Mouse (Mus musculus) ES-E14 (cell line): ENCODE results near the gene Wnt3. TPM values are rescaled to one million over a fixed set of nuclear protein-coding genes. Genes with fewer than 3 reads are reported as not detected.

Experiments
- DNase-seq: peaks from one replicate; pipeline ENCODE4 v3.0.0-alpha.2; 2013; ENCODE audit warnings: low read depth, low spot score
- H3K27ac ChIP-seq: 2 replicates; pipeline ENCODE4 v1.5.1; 2012; ENCODE audit warnings: low read depth, mild to moderate bottlenecking, low read length, moderate library complexity, mixed read lengths; ENCODE audit not compliant: poor library complexity, insufficient read depth, severe bottlenecking
- H3K36me3 ChIP-seq: 2 replicates; pipeline ENCODE4 v1.6.1; 2012; ENCODE audit warnings: mild to moderate bottlenecking, low read length, moderate library complexity, mixed read lengths; ENCODE audit not compliant: control insufficient read depth, poor library complexity, insufficient read depth, severe bottlenecking
- H3K4me1 ChIP-seq, 2 experiments: fragments of 150-350 bp in 1 of 2; sonication (generic) in 1 of 2; 2 replicates each; pipeline ENCODE4 v1.6.1; 2012; ENCODE audit warnings: low read length in 2 of 2, mild to moderate bottlenecking in 1 of 2, mixed read lengths in 1 of 2; ENCODE audit not compliant: control insufficient read depth in 2 of 2, insufficient read depth in 2 of 2, poor library complexity in 1 of 2
- H3K4me3 ChIP-seq, 2 experiments: fragments of 150-350 bp in 1 of 2; sonication (generic) in 1 of 2; 2 replicates each; pipeline ENCODE4 v1.5.1; 2012; ENCODE audit warnings: low read length in 2 of 2, low read depth in 1 of 2, mild to moderate bottlenecking in 1 of 2, mixed read lengths in 1 of 2; ENCODE audit not compliant: insufficient read depth in 1 of 2, poor library complexity in 1 of 2, severe bottlenecking in 1 of 2
- H3K9ac ChIP-seq: 2 replicates; pipeline ENCODE4 v1.6.1; 2012; ENCODE audit warnings: low read depth, mild to moderate bottlenecking, low read length, mixed read lengths; ENCODE audit not compliant: poor library complexity, insufficient read depth, severe bottlenecking
- H3K9me3 ChIP-seq: fragments of 150-350 bp; sonication (generic); 2 replicates; pipeline ENCODE4 v1.6.1; 2012; ENCODE audit warnings: low read depth, mild to moderate bottlenecking, low read length; ENCODE audit not compliant: control insufficient read depth, insufficient read depth
- CHD2 ChIP-seq: IDR thresholded peaks from 2 replicates; pipeline ENCODE4 v1.6.1; 2014; ENCODE audit warnings: mild to moderate bottlenecking, low read depth, low read length, inconsistent platforms
- HCFC1 ChIP-seq: IDR thresholded peaks from 2 replicates; pipeline ENCODE4 v1.6.1; 2012; ENCODE audit warnings: low read length, inconsistent platforms, borderline replicate concordance; ENCODE audit not compliant: insufficient read depth
- MAFK ChIP-seq: IDR thresholded peaks from 2 replicates; pipeline ENCODE4 v1.6.1; 2014; ENCODE audit warnings: mild to moderate bottlenecking, low read depth, low read length, inconsistent platforms; ENCODE audit not compliant: insufficient read depth
- ZNF384 ChIP-seq: IDR thresholded peaks from 2 replicates; pipeline ENCODE4 v1.6.1; 2012; ENCODE audit warnings: low read depth, low read length, inconsistent platforms
- in situ Hi-C, 2 experiments: fragments of 600-800 bp; cut with MboI; formaldehyde crosslinking; loops; one replicate each; pipeline ENCODE4 v1.15.1; 2025; ENCODE audit warnings: low sequenced_read_pairs in 2 of 2, inconsistent platforms in 1 of 2; ENCODE audit not compliant: unreplicated experiment in 2 of 2
- total RNA-seq: library from RNA; depleted of rRNA; stranded (reverse); fragments of 300-350 nt; gene quantifications from 2 replicates; pipeline ENCODE4 v1.2.3, GENCODE M21; 2012; rRNA removed

Gene Wnt3
- total RNA-seq, 1 experiment = 7.5 TPM

DNA sequence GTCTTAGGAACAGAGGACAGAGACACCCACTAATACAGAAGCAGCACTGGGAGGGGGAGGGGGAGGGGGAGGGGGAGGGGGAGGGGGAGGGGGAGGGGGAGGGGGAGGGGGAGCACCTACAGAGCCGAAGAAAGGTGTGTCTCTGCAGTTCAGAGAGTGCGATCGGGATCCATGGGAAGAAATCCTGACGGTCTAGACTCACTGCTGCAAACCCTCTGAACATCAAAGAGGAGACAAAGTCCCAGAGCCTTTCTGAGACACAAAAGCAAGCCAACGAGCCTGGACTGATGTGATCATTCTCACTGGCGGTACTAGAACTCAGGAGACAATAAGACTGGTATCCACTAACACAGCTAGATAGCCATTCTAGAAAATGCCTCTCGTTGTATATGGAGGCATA lies 91.4 kb downstream of the Wnt3 start:
- H3K27ac ChIP-seq = no peak overlapping the region; the same call in 1 of the 2 replicates
- in situ Hi-C loops = no loop called here
- no peak overlapping the region for H3K4me3 ChIP-seq
- H3K4me1 ChIP-seq = peaks cover 0 to 9% of the 10 kb centered on the region in 2 experiments; a peak in 3 of 4 replicates
- H3K36me3 ChIP-seq = peaks cover 10% of the 10 kb centered on the region
- DNase-seq = peak; percentile 21
- H3K9ac ChIP-seq = no peak overlapping the region
- TF ChIP-seq CHD2 = no peak
- no peak for TF ChIP-seq ZNF384
- no peak for TF ChIP-seq HCFC1
- TF ChIP-seq MAFK = no peak
- no peaks in the 10 kb centered on the region for H3K9me3 ChIP-seq

Other genes starting within 250 kb of the Wnt3 start
- gene Gm884, start 153.0 kb upstream of the Wnt3 start, total RNA-seq = under 0.01 and 0.04 TPM in 2 replicates
- not detected in 2 replicates for gene Lyzl6, start 135.3 kb upstream of the Wnt3 start, total RNA-seq
- 0.49 and 0.63 TPM in 2 replicates for gene Rprml, start 124.6 kb upstream of the Wnt3 start, total RNA-seq
- 47.6 and 70.2 TPM in 2 replicates for gene Gosr2, start 76.3 kb upstream of the Wnt3 start, total RNA-seq
- 0.09 and 0.11 TPM in 2 replicates for gene Wnt9b, start 24.3 kb upstream of the Wnt3 start, total RNA-seq
- 47.5 and 55.0 TPM in 2 replicates for gene Nsf, start 179.9 kb downstream of the Wnt3 start, total RNA-seq
- gene Arf2, start 192.6 kb downstream of the Wnt3 start, total RNA-seq = 14.3 and 25.2 TPM in 2 replicates